Mouse (Mus musculus) lung, postnatal 25 days (tissue): ENCODE results near the gene Adgrd1.

Source experiments
- DNase-seq: peaks from one replicate; pipeline ENCODE4 v3.0.0; 2022; ENCODE audit warnings: low spot score

Gene Adgrd1

DNA sequence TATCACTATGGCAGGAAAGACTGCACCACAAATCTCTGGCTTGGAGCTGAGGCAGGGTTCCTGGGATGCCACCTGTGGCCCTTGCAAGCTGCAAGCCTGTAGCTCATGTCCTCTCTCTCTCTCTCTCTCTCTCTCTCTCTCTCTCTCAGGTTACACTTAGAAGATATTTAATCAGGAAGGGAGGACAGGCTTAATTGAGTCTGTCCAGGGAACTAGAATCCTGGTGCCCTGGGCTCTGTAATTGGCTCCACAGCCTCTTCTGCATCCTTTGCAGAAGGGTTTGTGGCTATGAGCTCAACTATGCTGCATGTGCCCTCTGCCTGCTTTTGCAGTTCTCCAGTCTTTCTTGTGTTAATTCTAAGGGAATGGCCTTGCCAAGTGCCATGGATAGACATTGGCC, 111.7 kb downstream of the Adgrd1 start:
- no peak for DNase-seq

GRCm38 (mm10) chr5:129208845-129209244, 112.3 kb downstream of the Adgrd1 start:
- no peak for DNase-seq

DNA sequence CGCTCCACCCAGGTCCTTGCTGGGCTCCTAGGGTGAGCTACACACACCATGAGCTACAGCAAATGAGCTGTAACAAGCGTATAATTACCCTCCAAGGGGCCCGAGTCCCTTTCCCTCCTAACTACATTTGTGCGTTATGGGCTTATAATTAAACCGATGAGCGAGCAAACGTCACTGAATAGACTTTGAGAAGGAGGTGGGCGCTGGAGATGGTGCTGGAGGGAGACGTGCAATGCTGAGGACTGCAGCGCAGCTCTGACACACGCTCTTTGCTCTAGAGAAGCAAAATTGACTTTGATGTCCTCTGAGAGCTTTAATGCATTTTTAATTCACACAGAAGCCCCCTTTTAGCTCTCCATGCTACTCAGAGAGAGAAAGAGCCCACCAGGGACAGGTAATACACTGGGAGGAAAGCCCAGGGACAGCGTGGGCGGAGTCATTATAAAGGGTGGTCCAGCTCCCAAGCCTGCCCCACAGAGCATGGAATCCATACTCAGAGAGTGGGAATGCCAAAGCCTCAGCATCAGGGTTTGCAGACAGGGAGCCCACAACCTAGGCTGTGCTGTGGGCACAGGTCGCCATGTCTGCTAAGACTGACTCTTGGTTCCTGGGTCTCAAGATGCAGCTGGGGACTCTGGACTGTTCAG, 115.0 kb downstream of the Adgrd1 start:
- DNase-seq, result no peak

DNA sequence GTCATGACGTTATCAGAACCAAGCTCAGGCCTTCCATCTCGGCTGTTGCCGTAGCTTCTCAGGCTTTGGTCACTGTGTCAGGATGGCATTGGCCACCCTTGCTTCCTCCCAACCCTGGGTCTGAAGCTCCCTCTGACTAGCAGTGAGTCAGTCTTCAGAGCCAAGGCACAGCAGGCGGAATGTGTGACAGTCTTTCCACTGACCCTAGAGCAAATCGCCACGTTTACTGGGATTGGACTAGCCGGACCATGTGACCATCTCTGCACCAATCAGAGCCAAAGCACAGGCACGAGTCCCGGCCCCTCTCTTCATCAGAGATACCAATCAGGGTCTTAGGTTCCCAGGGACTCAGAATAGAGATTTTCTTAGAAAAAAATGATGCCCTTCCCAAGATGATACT, 117.5 kb downstream of the Adgrd1 start:
- no peak for DNase-seq

- no peak for DNase-seq
Observed at GRCm38 (mm10) chr5:129216001-129216400, 119.5 kb downstream of the Adgrd1 start.

DNA sequence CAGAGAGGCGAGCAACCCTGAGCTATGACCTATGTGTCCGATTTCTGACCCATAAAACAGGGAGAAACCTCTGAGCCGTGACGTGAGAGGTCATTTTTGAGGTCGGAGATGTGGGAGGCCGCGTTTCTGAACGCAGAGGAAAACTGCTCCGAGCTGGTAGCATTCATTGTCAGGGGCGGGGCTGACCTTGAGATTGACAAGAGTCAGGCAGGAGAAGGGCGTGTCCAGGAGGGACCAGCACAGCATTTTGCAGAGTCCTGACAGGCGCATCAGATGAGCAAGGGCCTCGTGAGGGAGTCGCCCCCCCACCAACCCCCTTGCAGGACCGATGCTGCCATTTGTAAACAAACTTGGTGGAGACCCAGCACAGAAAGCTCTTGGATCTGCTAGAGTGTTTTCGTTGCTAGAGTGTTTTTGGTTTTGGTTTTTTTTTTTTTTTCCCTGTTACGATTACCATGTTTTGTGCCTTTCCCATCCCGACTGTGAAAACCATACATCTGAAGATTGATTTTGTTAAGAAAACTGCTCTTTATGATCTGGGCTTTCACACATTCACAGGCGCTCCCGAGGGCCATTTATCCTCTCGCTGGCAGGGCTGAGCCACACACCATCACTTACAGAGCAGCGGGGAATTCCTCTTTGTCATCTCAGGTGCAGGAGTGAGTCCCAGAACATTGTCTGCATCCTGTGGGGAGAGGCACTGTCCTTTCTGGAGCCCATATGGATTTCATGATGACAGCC, 121.1 kb downstream of the Adgrd1 start:
- no peak for DNase-seq

DNA sequence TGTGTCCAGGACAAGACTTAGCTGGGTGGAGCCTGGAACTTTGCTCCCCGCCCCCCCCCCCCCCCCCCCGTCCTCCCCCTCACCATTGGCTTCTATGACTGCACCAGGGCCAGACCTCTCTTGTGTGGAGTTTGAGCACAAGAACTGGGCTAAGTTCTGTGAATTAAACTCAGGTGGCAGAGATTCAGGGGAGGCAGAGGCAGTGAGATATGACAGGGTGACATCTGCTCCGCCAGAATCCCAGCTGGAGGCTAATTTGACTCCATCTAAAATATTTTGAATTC, 121.6 kb downstream of the Adgrd1 start:
- DNase-seq, result no peak

DNA sequence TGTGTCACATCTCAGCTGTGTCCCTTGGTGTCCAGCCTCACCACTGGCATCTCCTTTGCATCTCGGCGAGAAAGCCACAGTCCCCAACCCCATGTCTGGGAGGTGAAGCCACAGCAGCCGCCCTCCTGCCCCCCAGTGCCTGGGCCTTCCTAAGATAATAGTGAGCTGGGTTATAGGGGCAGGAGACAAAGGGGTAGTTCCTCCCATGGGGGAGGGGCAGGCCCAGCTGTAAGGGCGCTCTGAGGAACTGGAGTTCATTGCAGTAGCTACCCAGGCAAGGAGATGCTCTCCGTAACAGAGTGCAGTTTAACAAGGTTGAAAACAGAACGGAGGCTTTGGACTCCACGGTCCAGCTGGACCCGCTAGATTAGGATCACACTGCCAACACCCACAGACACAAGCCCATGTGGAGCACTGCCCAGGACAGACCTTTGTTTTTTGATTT, 122.0 kb downstream of the Adgrd1 start:
- no peak for DNase-seq

DNA sequence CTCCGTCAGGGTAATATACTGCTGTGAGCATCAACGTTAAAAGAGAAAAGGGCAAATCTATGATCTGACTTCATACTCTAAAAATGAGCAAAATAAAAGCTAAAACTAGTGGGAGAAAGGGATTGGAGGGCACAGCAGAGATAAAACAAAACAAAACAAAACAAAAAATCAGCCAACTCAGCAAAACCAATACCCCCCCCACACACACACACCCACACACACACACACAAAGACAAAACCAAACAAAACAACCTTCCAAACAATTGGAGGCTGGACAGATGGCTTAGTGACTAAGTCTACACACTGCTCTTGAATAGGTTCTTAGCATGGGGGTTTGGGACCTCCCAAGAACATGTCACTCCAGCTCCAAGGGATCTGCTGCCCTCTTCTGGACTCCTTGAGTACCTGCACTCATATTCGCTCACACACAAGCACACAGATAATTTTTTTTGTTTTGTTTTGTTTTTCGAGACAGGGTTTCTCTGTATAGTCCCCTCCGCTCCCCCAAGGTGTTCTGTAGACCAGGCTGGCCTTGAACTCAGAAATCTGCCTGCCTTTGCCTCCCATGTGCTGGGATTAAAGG, 122.7 kb downstream of the Adgrd1 start:
- no peak for DNase-seq

DNA sequence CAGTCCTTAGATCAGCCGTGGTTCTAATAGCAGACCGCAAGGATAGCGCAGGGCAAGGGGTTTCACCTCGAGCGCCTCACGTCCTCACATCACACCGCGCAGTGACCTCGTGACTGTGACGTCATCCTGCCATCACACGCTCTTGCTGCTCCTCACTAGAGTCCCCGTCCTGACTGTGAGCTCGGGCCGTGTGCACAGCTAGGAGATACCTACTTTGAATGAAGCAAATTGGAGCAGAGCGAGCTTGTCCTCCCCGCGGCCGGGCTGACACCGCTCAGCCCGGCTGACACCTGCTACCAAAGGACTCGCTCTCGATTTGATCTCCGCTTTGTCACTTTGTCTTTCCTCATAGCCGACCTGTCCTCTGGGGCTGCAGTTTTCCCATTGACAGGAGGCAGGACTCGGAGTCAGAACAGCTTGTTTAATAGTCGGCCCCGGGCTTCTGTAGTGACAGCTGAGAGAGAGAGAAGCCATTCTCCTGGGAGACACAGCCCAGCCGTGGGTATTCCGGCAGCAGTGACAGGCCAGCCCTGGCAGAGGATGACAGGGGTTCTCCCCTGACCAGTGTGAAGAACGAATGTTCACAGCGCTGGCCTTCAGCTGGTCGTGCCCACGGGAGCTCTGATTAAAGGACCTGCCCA, 129.4 kb downstream of the Adgrd1 start:
- DNase-seq, result no peak

GRCm38 (mm10) chr5:129228171-129228570, 131.6 kb downstream of the Adgrd1 start:
- no peak for DNase-seq

DNA sequence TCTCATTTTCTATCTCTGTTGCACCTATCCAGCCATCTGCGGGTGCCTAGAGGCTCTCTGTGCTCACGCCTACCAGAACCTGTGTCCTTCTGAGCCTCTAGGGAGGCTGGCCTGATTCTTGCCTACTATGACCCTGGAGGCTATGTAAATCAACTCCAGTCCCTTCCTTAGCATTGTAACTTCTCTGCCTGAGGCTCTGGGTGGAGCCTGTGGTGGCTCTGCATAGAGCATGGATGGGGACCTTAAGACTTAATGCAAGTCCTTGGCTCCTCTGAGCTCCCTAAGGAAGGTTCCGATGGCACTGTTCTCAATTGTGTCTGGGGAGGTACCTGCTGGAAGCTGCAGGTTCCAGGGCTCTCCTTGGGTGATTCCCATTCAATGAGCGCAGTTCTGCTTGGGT, 136.8 kb downstream of the Adgrd1 start:
- DNase-seq, result no peak

GRCm38 (mm10) chr5:129233881-129234432, 137.4 kb downstream of the Adgrd1 start:
- DNase-seq, result no peak

DNA sequence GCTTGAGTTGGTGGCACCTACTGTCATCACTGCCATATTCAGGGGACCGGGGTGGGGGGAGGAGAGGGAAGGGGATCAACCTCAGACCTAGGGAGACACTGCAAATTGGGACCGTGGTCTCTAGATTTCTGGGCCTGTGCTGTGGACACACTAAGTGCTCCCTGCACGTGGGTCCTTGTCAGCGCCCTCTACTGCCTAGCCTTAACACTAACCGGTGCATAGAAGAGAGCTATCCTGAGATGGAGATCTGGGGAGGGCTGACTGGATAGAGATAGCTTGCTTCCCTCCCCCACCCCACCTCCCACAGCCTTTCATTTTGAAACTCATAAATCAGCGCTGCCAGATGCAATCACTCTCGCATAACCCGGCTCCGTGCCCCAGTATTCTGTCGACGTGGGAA, 139.8 kb downstream of the Adgrd1 start:
- DNase-seq, result no peak

GRCm38 (mm10) chr5:129241865-129242264, 145.3 kb downstream of the Adgrd1 start:
- no peak for DNase-seq

DNA sequence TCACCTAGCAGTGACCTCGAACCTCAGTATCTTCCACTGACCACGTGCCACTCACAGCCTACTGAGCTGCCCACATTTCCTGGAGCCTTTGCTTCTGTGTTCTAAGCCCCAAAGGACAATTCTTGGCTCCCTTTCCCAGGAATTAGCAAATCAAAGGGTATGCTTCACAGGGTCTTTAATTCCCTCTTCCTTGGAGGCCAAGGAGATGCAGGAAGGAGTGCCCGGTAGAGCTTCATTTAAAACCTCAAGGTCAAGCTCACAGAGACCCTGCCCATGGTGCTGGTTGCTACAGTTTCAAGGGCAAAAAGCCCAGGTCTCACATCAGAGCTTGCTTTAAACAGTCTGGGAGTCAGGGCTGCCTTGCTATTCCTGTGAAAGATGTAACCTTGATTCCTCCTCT, 145.7 kb downstream of the Adgrd1 start:
- no peak for DNase-seq

- no peak for DNase-seq
Observed at GRCm38 (mm10) chr5:129243120-129243519, 146.6 kb downstream of the Adgrd1 start.

- no peak for DNase-seq
Observed at GRCm38 (mm10) chr5:129244392-129244791, 147.8 kb downstream of the Adgrd1 start.

DNA sequence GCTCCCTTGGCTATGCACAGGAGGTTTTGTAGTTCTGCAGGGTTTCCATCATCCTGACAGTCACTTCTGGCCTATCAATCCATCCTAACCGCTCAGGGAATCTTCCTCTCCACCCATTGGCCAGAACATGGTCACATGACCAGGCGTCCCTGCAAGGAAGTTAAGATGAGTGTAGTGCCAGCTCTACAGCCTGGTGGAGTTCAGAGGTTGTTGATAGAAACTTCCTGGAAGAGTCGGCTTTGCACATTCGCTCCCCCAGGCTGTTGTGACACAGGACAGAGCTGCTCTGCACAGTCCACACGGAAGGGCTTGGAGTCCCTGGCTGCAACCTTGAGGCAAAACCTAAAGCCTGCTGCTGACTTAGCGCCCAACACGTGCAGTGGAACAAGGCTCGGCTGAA, 152.5 kb downstream of the Adgrd1 start:
- peak; percentile 24 for DNase-seq
